Mouse (Mus musculus) stomach, embryonic 14.5 days (tissue): ENCODE measurements at regions not wholly inside any gene's neighbourhood (a gene's known extent, or its start where the extent isn't known, plus 50 kb on each side); places are given as distances from the start of the nearest gene placed in this dataset.

Experiments used
- ATAC-seq: fragments of 200-750 bp; cut with Nextera tagmentation; 2 replicates; pipeline ENCODE4 v1.8.0; 2017; ENCODE audit warnings: low read depth, moderate TSS enrichment; ENCODE audit not compliant: insufficient number of reproducible peaks, insufficient read depth, low FRiP score
- H3K27ac ChIP-seq: fragments of 300-500 bp; sonication (generic); 2 replicates; pipeline ENCODE4 v1.5.1; 2014; ENCODE audit warnings: mild to moderate bottlenecking, low read length, moderate library complexity, mixed read lengths
- H3K27me3 ChIP-seq: fragments of 300-500 bp; sonication (generic); 2 replicates; pipeline ENCODE4 v1.6.1; 2014; ENCODE audit warnings: low read length, control low read depth, mixed read lengths; ENCODE audit not compliant: control insufficient read depth, insufficient read depth
- H3K36me3 ChIP-seq: fragments of 300-500 bp; sonication (generic); 2 replicates; pipeline ENCODE4 v1.6.1; 2014; ENCODE audit warnings: mild to moderate bottlenecking, control low read depth, low read length, moderate library complexity, mixed read lengths; ENCODE audit not compliant: control insufficient read depth, insufficient read depth
- H3K4me1 ChIP-seq: fragments of 300-500 bp; sonication (generic); 2 replicates; pipeline ENCODE4 v1.6.1; 2014; ENCODE audit warnings: low read length, control low read depth, mixed read lengths; ENCODE audit not compliant: control insufficient read depth, insufficient read depth
- H3K4me2 ChIP-seq: fragments of 300-500 bp; sonication (generic); replicated peaks from 2 replicates; pipeline ENCODE4 v1.6.1; 2014; ENCODE audit warnings: low read depth, low read length, control low read depth
- H3K4me3 ChIP-seq: fragments of 300-500 bp; sonication (generic); 2 replicates; pipeline ENCODE4 v1.5.1; 2014; ENCODE audit warnings: low read depth, low read length, control low read depth
- H3K9ac ChIP-seq: fragments of 300-500 bp; sonication (generic); replicated peaks from 2 replicates; pipeline ENCODE4 v1.6.1; 2014; ENCODE audit warnings: low read depth, mild to moderate bottlenecking, control low read depth, low read length, moderate library complexity, mixed read lengths
- H3K9me3 ChIP-seq: fragments of 300-500 bp; sonication (generic); 2 replicates; pipeline ENCODE4 v1.6.1; 2016; ENCODE audit warnings: low read depth, low read length, control low read depth; ENCODE audit not compliant: control insufficient read depth
- WGBS: fragments of 180-500 bp; shearing (Covaris S2); extraction: QIAGEN DNeasy Blood & Tissue Kit; methylation state at CpG from one replicate; pipeline ENCODE4 v1.1.7; 2014; 5-methylcytosine and 5-hydroxymethylcytosine counted together

DNA sequence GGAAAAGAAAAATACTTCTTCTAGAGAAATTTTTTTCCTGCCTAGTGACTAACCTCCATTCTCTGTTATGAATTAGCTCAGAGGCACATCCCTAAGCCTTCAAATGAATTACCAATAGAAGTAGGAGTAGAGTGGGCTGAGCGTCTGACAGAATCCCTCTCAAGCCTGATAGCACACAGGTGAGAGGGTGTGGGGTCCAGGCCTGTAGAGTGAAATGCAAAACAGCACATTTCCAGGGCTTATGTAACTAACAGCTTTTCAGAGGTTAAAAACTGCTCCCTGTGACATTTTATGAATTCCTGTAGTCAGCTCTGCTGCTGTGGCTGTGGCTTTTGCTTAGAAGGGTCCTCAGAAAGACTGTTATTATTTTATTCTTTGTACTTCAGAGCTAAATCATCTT is 187.7 kb upstream of the AI593442 start:
- Histone ChIP-seq H3K36me3 (no peaks in the 10 kb centered on the region), H3K4me2 (no peak overlapping the region), H3K9ac (no peak overlapping the region), H3K9me3 (no peaks in the 10 kb centered on the region), H3K4me3 (no peak overlapping the region), H3K4me1 (no peaks in the 10 kb centered on the region), H3K27ac (no peak overlapping the region), H3K27me3 (no peaks in the 10 kb centered on the region)
- 69% methylated on average over 1 of the region's 1 CpGs for WGBS
- no peak for ATAC-seq

GRCm38 (mm10) chr9:52860327-52860726 is 180.7 kb upstream of the AI593442 start:
- Histone ChIP-seq H3K36me3 (no peaks in the 10 kb centered on the region), H3K9ac (no peak overlapping the region), H3K9me3 (no peaks in the 10 kb centered on the region; the same call in 1 of the 2 replicates), H3K27me3 (no peaks in the 10 kb centered on the region), H3K4me1 (no peaks in the 10 kb centered on the region), H3K27ac (no peak overlapping the region), H3K4me2 (no peak overlapping the region), H3K4me3 (no peak overlapping the region)
- 67% methylated on average over 4 of the region's 4 CpGs for WGBS
- ATAC-seq: no peak

GRCm38 (mm10) chr9:52858411-52858810 is 178.8 kb upstream of the AI593442 start:
- no peaks in the 10 kb centered on the region for H3K36me3 ChIP-seq
- WGBS: 61% methylated on average over 4 of the region's 4 CpGs
- H3K4me3 ChIP-seq: no peak overlapping the region
- H3K9ac ChIP-seq: no peak overlapping the region
- no peaks in the 10 kb centered on the region for H3K4me1 ChIP-seq
- no peaks in the 10 kb centered on the region for H3K27me3 ChIP-seq
- no peak overlapping the region for H3K27ac ChIP-seq
- H3K9me3 ChIP-seq: no peaks in the 10 kb centered on the region; the same call in 1 of the 2 replicates
- H3K4me2 ChIP-seq: no peak overlapping the region
- ATAC-seq: no peak

DNA sequence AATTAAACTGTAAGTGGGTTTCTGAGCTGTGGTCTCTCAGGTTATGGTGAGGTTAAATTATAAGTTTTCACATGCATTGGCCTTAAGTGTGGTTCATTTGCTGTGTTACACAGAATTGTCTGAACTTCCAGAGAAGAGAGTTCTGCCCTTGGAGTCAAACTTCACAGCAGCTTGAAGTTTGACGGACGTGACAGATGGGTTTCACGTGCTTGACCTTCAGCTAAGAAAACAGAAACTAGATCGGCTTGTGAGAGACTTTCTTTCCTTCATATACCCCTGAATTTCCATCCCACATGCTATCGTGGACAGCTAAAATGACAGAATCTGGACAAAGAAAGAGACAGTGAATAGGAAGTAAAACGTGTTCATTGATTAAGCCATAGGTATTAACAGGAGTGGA is 173.8 kb upstream of the AI593442 start:
- Histone ChIP-seq H3K4me1 (no peaks in the 10 kb centered on the region), H3K4me3 (no peak overlapping the region), H3K27ac (no peak overlapping the region), H3K9me3 (no peaks in the 10 kb centered on the region), H3K36me3 (no peaks in the 10 kb centered on the region), H3K27me3 (no peaks in the 10 kb centered on the region), H3K4me2 (no peak overlapping the region), H3K9ac (no peak overlapping the region)
- 51% methylated on average over 6 of the region's 6 CpGs for WGBS
- ATAC-seq: no peak

DNA sequence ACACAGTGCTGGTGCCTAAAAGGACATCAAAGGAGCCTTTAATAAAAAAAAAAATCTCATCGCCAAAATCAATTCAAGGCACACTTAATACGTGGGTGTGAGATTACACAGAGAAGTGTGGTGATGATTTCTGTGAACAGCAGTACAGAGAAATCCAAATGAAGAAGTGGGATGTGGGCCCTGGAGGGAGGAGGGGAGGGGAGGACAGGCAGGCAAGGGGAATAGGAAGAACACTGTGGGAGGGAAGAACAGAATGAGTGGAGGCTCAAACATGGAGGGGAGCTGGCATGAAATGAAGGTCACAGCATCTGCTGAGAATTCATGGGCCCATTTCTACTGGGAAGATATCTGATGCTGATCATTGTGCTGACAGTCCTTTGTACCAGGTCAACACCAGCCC is 171.0 kb upstream of the AI593442 start:
- no peak overlapping the region for H3K9ac ChIP-seq
- no peak overlapping the region for H3K4me3 ChIP-seq
- no peaks in the 10 kb centered on the region for H3K4me1 ChIP-seq
- no peaks in the 10 kb centered on the region for H3K9me3 ChIP-seq
- no peaks in the 10 kb centered on the region for H3K27me3 ChIP-seq
- no peak overlapping the region for H3K4me2 ChIP-seq
- no peak for ATAC-seq
- no peaks in the 10 kb centered on the region for H3K36me3 ChIP-seq
- 88% methylated on average over 2 of the region's 2 CpGs for WGBS
- H3K27ac ChIP-seq: no peak overlapping the region

DNA sequence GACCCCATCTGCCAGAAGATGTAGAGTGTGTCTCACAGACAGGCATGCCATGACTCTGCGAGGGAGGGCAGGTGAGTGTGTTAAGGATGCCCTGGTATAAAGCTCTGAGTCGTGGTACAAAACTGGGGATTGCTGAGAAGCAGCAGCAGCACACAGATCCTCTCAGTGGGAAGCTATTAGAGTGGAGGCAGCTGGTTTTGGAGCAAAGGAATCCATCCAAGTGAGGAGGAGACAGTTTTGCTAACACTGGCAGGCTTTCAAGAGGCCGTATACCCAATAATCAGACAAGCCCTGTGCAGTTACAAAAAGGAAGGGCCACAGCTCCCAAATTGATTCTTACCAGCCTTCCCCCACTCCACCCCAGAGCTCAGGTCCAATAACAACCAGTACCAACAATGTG is 170.4 kb upstream of the AI593442 start:
- H3K4me1 ChIP-seq: no peaks in the 10 kb centered on the region
- ATAC-seq: no peak
- H3K4me3 ChIP-seq: no peak overlapping the region
- no peak overlapping the region for H3K27ac ChIP-seq
- no peaks in the 10 kb centered on the region for H3K27me3 ChIP-seq
- 67% methylated on average over 3 of the region's 3 CpGs for WGBS
- no peak overlapping the region for H3K4me2 ChIP-seq
- H3K9ac ChIP-seq: no peak overlapping the region
- no peaks in the 10 kb centered on the region for H3K9me3 ChIP-seq
- no peaks in the 10 kb centered on the region for H3K36me3 ChIP-seq

DNA sequence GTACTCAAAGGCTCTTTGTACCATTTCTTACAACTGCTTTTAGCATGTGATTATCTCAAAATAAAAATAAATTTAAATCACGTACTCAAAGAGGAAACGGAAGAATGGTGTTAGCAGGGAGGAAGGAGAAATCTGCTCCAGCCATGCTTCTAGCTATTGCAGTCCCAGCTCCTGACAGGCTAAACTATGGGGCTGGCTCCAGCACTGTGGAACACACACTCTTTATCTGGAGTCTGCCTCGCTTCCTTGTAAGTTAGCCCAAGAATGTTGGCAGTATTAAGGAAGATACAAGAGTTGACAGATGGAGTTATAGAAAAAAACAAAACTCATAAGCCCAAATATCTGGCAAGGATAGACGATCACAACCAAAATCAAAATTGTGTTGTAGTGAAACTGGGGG is 161.5 kb upstream of the AI593442 start:
- Histone ChIP-seq H3K27ac (no peak overlapping the region), H3K27me3 (no peaks in the 10 kb centered on the region), H3K9ac (no peak overlapping the region), H3K4me3 (no peak overlapping the region), H3K4me2 (no peak overlapping the region), H3K4me1 (no peaks in the 10 kb centered on the region), H3K9me3 (no peaks in the 10 kb centered on the region), H3K36me3 (no peaks in the 10 kb centered on the region)
- WGBS: 80% methylated on average over 4 of the region's 4 CpGs
- no peak for ATAC-seq

DNA sequence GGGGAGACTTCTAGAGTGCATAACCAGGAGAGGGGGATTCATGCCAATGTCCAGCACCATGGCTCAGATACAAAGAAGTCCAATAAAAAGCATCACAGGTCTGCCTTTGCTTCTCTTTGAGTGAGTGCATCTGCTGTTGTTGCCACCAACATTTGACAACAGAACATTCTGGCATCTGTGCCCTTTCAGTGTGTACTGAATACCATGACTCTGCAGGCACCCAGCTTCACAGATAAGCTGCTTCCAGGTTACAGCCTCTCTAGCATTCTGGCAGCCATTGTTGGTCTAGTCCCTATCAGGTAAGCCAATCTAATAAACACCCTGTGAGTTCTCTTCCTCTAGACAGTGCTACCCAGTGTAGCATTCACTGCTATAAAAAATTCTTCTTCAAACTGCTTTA is 160.4 kb upstream of the AI593442 start:
- no peaks in the 10 kb centered on the region for H3K27me3 ChIP-seq
- no peak for ATAC-seq
- H3K9ac ChIP-seq: no peak overlapping the region
- H3K4me3 ChIP-seq: no peak overlapping the region
- H3K9me3 ChIP-seq: no peaks in the 10 kb centered on the region
- no peaks in the 10 kb centered on the region for H3K36me3 ChIP-seq
- H3K4me1 ChIP-seq: no peaks in the 10 kb centered on the region
- H3K27ac ChIP-seq: no peak overlapping the region
- no peak overlapping the region for H3K4me2 ChIP-seq

DNA sequence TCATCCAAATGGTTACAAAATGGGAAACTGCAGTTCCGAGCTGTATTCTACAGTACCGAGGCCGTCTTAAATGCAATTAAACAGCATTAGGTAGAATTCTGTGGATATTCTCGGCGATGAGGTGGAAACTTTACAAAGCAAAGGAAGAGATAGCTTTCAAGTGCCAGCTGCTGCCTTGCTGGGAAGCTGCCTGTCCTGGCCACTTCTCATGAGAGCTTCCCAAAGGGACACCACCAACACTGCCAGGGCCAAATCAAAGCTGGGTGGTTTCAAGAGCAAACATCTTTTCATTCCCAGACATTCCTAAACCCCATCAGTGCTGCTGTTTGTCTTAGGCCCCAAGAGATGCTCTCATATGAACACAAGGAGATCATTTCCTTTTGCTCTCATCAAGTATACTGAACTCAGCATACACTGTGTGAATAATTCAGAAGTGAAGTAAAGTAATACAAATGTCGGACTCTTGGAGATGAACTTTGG is 156.6 kb upstream of the AI593442 start:
- H3K4me2 ChIP-seq: no peak overlapping the region
- ATAC-seq: no peak
- no peaks in the 10 kb centered on the region for H3K27me3 ChIP-seq
- no peak overlapping the region for H3K27ac ChIP-seq
- no peak overlapping the region for H3K9ac ChIP-seq
- no peak overlapping the region for H3K4me3 ChIP-seq
- 87% methylated on average over 6 of the region's 6 CpGs for WGBS
- H3K4me1 ChIP-seq: no peaks in the 10 kb centered on the region
- no peaks in the 10 kb centered on the region for H3K9me3 ChIP-seq
- no peaks in the 10 kb centered on the region for H3K36me3 ChIP-seq
